Mouse (Mus musculus): ENCODE data around the gene Kcnma1. TPM values are rescaled to one million over a fixed set of nuclear protein-coding genes. Genes with fewer than 3 reads are reported as not detected.

Gene Kcnma1
- polyA plus RNA-seq, 1 experiment: 0.26 TPM

GRCm38 (mm10) chr14:23610054-23610453 lies 404.2 kb downstream of the Kcnma1 start:
- Histone ChIP-seq H3ac (ENCODE audit: control insufficient read depth, insufficient read length) (no peak overlapping the region), H3K4me2 (ENCODE audit: low read depth) (no peak overlapping the region), H3K27me3 (ENCODE audit: control insufficient read depth, insufficient read depth, insufficient read length) (no peaks in the 10 kb centered on the region), H3K4me3 (no peak overlapping the region), H3K79me2 (ENCODE audit: control insufficient read depth, insufficient read depth) (no peaks in the 10 kb centered on the region), H3K36me3 (ENCODE audit: control insufficient read depth, insufficient read depth) (no peaks in the 10 kb centered on the region)
- TF ChIP-seq TCF3 (IDR thresholded peaks at IDR 0.05; ENCODE audit: insufficient read length, low read depth) (no peak), USF1 (IDR thresholded peaks at IDR 0.05; ENCODE audit: low read depth) (no peak), CEBPB (IDR thresholded peaks at IDR 0.05; ENCODE audit: insufficient read depth, poor library complexity, severe bottlenecking) (no peak), MAX (IDR thresholded peaks at IDR 0.05; ENCODE audit: low read depth) (no peak), E2F4 (IDR thresholded peaks at IDR 0.05; ENCODE audit: insufficient read depth) (no peak), POLR2AphosphoS2 (IDR thresholded peaks at IDR 0.05; ENCODE audit: insufficient read length, low read depth) (no peak), MYOD1 (IDR thresholded peaks at IDR 0.05; ENCODE audit: control insufficient read depth in 1 of 3, insufficient read length in 2 of 3, low read depth in 2 of 3) (no peak)

DNA sequence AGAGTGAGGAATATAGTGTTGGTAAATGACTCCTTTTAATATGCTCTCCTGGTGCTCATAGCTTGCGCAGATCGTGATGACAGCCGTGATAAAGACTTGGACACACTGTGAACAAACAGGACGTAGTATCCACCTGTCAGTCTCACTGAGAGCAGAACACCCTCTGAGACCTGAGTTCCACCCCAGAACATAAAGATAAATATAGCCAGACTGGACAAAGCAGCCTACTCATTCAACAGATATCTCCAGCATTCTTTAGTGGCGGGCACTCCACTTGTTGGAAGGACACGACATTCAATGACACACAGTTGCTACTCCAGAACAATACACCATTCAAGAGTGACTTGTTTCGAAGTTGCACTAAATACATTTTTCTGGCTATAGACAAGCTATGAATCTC lies 408.6 kb downstream of the Kcnma1 start:
- H3K36me3 ChIP-seq (ENCODE audit: control insufficient read depth, insufficient read depth): no peaks in the 10 kb centered on the region
- no peaks in the 10 kb centered on the region for H3K79me2 ChIP-seq (ENCODE audit: control insufficient read depth, insufficient read depth)
- peak overlapping the region; percentile 30 for H3K4me2 ChIP-seq (ENCODE audit: low read depth)
- TF ChIP-seq REST (IDR thresholded peaks at IDR 0.05; ENCODE audit: insufficient read depth, insufficient read length) (no peak), MYOG (IDR thresholded peaks at IDR 0.05; ENCODE audit: control insufficient read depth in 1 of 3, insufficient read depth in 1 of 3, insufficient read length in 2 of 3, low read depth in 2 of 3) (no peak), MAX (IDR thresholded peaks at IDR 0.05; ENCODE audit: low read depth) (no peak), TCF12 (IDR thresholded peaks at IDR 0.05; ENCODE audit: insufficient read depth, poor library complexity, severe bottlenecking) (no peak), MYOD1 (IDR thresholded peaks at IDR 0.05; ENCODE audit: control insufficient read depth in 1 of 3, insufficient read length in 2 of 3, low read depth in 2 of 3) (peak in 1 of 3 experiments; percentile 34)
- no peaks in the 10 kb centered on the region for H3K27me3 ChIP-seq (ENCODE audit: control insufficient read depth, insufficient read depth, insufficient read length)
- no peak overlapping the region for H3ac ChIP-seq (ENCODE audit: control insufficient read depth, insufficient read length)
- H3K4me3 ChIP-seq: no peak overlapping the region

GRCm38 (mm10) chr14:23602937-23603336 lies 411.4 kb downstream of the Kcnma1 start:
- no peak for TF ChIP-seq TCF12 (IDR thresholded peaks at IDR 0.05; ENCODE audit: insufficient read depth, poor library complexity, severe bottlenecking)
- no peak for TF ChIP-seq CEBPB (IDR thresholded peaks at IDR 0.05; ENCODE audit: insufficient read depth, poor library complexity, severe bottlenecking)
- no peak for TF ChIP-seq POLR2A (IDR thresholded peaks at IDR 0.05; ENCODE audit: insufficient read length, low read depth)
- TF ChIP-seq USF1 (IDR thresholded peaks at IDR 0.05; ENCODE audit: low read depth): no peak
- no peak for TF ChIP-seq REST (IDR thresholded peaks at IDR 0.05; ENCODE audit: insufficient read depth, insufficient read length)
- TF ChIP-seq POLR2AphosphoS2 (IDR thresholded peaks at IDR 0.05; ENCODE audit: insufficient read length, low read depth): no peak
- no peak for TF ChIP-seq SRF (IDR thresholded peaks at IDR 0.05; ENCODE audit: control insufficient read depth, insufficient read length, low read depth)
- no peak for TF ChIP-seq MAX (IDR thresholded peaks at IDR 0.05; ENCODE audit: low read depth)
- no peak for TF ChIP-seq MYOD1 (IDR thresholded peaks at IDR 0.05; ENCODE audit: control insufficient read depth in 1 of 3, insufficient read length in 2 of 3, low read depth in 2 of 3)
- TF ChIP-seq E2F4 (IDR thresholded peaks at IDR 0.05; ENCODE audit: insufficient read depth): no peak
- TF ChIP-seq TCF3 (IDR thresholded peaks at IDR 0.05; ENCODE audit: insufficient read length, low read depth): no peak
- TF ChIP-seq MYOG (IDR thresholded peaks at IDR 0.05; ENCODE audit: control insufficient read depth in 1 of 3, insufficient read depth in 1 of 3, insufficient read length in 2 of 3, low read depth in 2 of 3): no peak
- Histone ChIP-seq H3ac (ENCODE audit: control insufficient read depth, insufficient read length) (no peak overlapping the region), H3K27me3 (ENCODE audit: control insufficient read depth, insufficient read depth, insufficient read length) (no peaks in the 10 kb centered on the region), H3K4me2 (ENCODE audit: low read depth) (no peak overlapping the region), H3K4me3 (no peak overlapping the region), H3K79me2 (ENCODE audit: control insufficient read depth, insufficient read depth) (no peaks in the 10 kb centered on the region), H3K36me3 (ENCODE audit: control insufficient read depth, insufficient read depth) (no peaks in the 10 kb centered on the region)

DNA sequence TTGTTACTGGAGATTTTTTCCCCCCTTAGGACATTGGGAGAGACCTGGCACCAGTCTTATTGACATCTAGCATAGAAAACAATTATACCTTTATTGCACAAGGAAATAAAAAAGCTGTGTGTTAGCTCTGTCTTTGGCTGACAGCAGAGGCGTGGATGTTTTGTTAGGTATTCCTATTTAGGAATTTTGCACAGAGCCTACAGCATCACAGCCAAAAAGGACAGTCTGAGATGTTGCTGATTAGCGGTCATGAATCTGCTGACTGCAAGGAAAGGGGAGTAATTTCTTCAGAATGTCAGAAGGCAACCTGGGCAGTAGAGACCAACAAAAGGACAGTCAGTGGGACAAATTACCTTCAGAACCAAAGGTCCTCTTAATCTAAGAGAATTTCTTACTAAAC lies 412.2 kb downstream of the Kcnma1 start:
- Histone ChIP-seq H3K4me3 (no peak overlapping the region), H3ac (ENCODE audit: control insufficient read depth, insufficient read length) (no peak overlapping the region), H3K4me2 (ENCODE audit: low read depth) (no peak overlapping the region), H3K27me3 (ENCODE audit: control insufficient read depth, insufficient read depth, insufficient read length) (no peaks in the 10 kb centered on the region), H3K79me2 (ENCODE audit: control insufficient read depth, insufficient read depth) (no peaks in the 10 kb centered on the region), H3K36me3 (ENCODE audit: control insufficient read depth, insufficient read depth) (no peaks in the 10 kb centered on the region)
- no peak for TF ChIP-seq TCF12 (IDR thresholded peaks at IDR 0.05; ENCODE audit: insufficient read depth, poor library complexity, severe bottlenecking)

- no peaks in the 10 kb centered on the region for H3K36me3 ChIP-seq (ENCODE audit: control insufficient read depth, insufficient read depth)
- no peak overlapping the region for H3K4me3 ChIP-seq
- no peak overlapping the region for H3K4me2 ChIP-seq (ENCODE audit: low read depth)
- TF ChIP-seq E2F4 (IDR thresholded peaks at IDR 0.05; ENCODE audit: insufficient read depth) (no peak), SRF (IDR thresholded peaks at IDR 0.05; ENCODE audit: control insufficient read depth, insufficient read length, low read depth) (no peak), CEBPB (IDR thresholded peaks at IDR 0.05; ENCODE audit: insufficient read depth, poor library complexity, severe bottlenecking) (no peak), TCF12 (IDR thresholded peaks at IDR 0.05; ENCODE audit: insufficient read depth, poor library complexity, severe bottlenecking) (no peak), MAX (IDR thresholded peaks at IDR 0.05; ENCODE audit: low read depth) (no peak), POLR2AphosphoS2 (IDR thresholded peaks at IDR 0.05; ENCODE audit: insufficient read length, low read depth) (no peak), USF1 (IDR thresholded peaks at IDR 0.05; ENCODE audit: low read depth) (no peak), REST (IDR thresholded peaks at IDR 0.05; ENCODE audit: insufficient read depth, insufficient read length) (no peak), TCF3 (IDR thresholded peaks at IDR 0.05; ENCODE audit: insufficient read length, low read depth) (no peak), MYOG (IDR thresholded peaks at IDR 0.05; ENCODE audit: control insufficient read depth in 1 of 3, insufficient read depth in 1 of 3, insufficient read length in 2 of 3, low read depth in 2 of 3) (no peak), MYOD1 (IDR thresholded peaks at IDR 0.05; ENCODE audit: control insufficient read depth in 1 of 3, insufficient read length in 2 of 3, low read depth in 2 of 3) (no peak)
- H3K79me2 ChIP-seq (ENCODE audit: control insufficient read depth, insufficient read depth): no peaks in the 10 kb centered on the region
- H3ac ChIP-seq (ENCODE audit: control insufficient read depth, insufficient read length): no peak overlapping the region
- no peaks in the 10 kb centered on the region for H3K27me3 ChIP-seq (ENCODE audit: control insufficient read depth, insufficient read depth, insufficient read length)
Measured at GRCm38 (mm10) chr14:23594629-23595028, 419.7 kb downstream of the Kcnma1 start.
